Mouse (Mus musculus) neural tube, embryonic 11.5 days (tissue): ENCODE measurements around the gene Olfr1006. TPM values are rescaled to one million over a fixed set of nuclear protein-coding genes. Genes with fewer than 3 reads are reported as not detected.
"Not testable (repeated sequence)": the region's sequence is repeated elsewhere in the genome, so short reads cannot be mapped to it uniquely, and the experiment has no call there.

Experiments used
- ATAC-seq: fragments of 200-750 bp; cut with Nextera tagmentation; 2 replicates; pipeline ENCODE4 v1.8.0; 2017; ENCODE audit warnings: moderate number of reproducible peaks, mild to moderate bottlenecking, moderate TSS enrichment, moderate library complexity; ENCODE audit not compliant: insufficient read depth, low FRiP score, low TSS enrichment
- DNase-seq: peaks from one replicate; pipeline ENCODE4 v3.0.0-alpha.2; 2015; ENCODE audit warnings: low spot score
- H3K27ac ChIP-seq: fragments of 300-500 bp; sonication (generic); 2 replicates; pipeline ENCODE4 v1.5.1; 2014; ENCODE audit warnings: low read depth, mild to moderate bottlenecking, low read length
- H3K27me3 ChIP-seq: fragments of 300-500 bp; sonication (generic); 2 replicates; pipeline ENCODE4 v1.6.1; 2014; ENCODE audit warnings: mild to moderate bottlenecking, low read length, mixed read lengths; ENCODE audit not compliant: control insufficient read depth, insufficient read depth
- H3K36me3 ChIP-seq: fragments of 300-500 bp; sonication (generic); 2 replicates; pipeline ENCODE4 v1.6.1; 2014; ENCODE audit warnings: mild to moderate bottlenecking, low read length, moderate library complexity, mixed read lengths; ENCODE audit not compliant: control insufficient read depth, insufficient read depth
- H3K4me1 ChIP-seq: fragments of 300-500 bp; sonication (generic); 2 replicates; pipeline ENCODE4 v1.6.1; 2014; ENCODE audit warnings: low read length, mixed read lengths; ENCODE audit not compliant: control insufficient read depth, insufficient read depth
- H3K4me2 ChIP-seq: fragments of 300-500 bp; sonication (generic); 2 replicates; pipeline ENCODE4 v1.6.1; 2014; ENCODE audit warnings: low read depth, mild to moderate bottlenecking, moderate library complexity
- H3K4me3 ChIP-seq: fragments of 300-500 bp; sonication (generic); 2 replicates; pipeline ENCODE4 v1.5.1; 2014; ENCODE audit warnings: low read depth, low read length
- H3K9ac ChIP-seq: fragments of 300-500 bp; sonication (generic); 2 replicates; pipeline ENCODE4 v1.6.1; 2014; ENCODE audit warnings: mild to moderate bottlenecking, low read length
- H3K9me3 ChIP-seq: fragments of 300-500 bp; sonication (generic); 2 replicates; pipeline ENCODE4 v1.6.1; 2016; ENCODE audit warnings: low read length; ENCODE audit not compliant: control insufficient read depth
- WGBS: fragments of 180-500 bp; shearing (Covaris S2); extraction: QIAGEN DNeasy Blood & Tissue Kit; methylation state at CpG from one replicate; pipeline ENCODE4 v1.1.7; 2014; 5-methylcytosine and 5-hydroxymethylcytosine counted together
- polyA plus RNA-seq: library from polyadenylated mRNA; unstranded; fragments of >200 nt; fragmentation: Nextera tagmentation; extraction: Ambion mirVana; gene quantifications from 2 replicates; pipeline ENCODE4 v1.2.1, GENCODE M21; 2014

Gene Olfr1006
- not detected in 2 replicates for polyA plus RNA-seq

DNA sequence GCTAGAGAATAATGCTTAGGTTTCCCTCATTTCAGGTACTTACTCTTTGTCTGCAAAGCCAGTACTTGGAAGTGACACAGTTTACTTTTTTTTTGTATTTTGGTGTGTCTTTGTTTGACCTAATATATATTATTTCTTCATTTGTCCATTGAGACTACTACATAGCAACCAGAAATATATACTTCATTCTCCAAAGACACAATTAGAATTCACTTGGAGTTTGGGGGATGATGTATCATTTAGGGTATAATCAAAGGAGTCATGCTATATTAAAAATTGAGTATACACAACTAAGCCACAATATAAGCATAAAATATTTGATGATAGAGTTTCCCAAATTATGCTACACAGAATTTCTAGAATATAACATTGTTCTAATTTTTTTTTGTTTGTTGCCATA, at the start of gene Olfr1006:
Gene Olfr1006, minus strand, starts transcription at position 101 of the 400 bp plus-strand sequence.
- Histone ChIP-seq H3K9me3 (no peaks in the 10 kb centered on the region), H3K4me3 (no peak within 1 kb of the TSS), H3K27ac (no peak within 1 kb of the TSS), H3K9ac (no peak within 1 kb of the TSS), H3K36me3 (no peaks in the 10 kb centered on the region), H3K4me2 (no peak within 1 kb of the TSS), H3K4me1 (no peaks in the 10 kb centered on the region), H3K27me3 (no peaks in the 10 kb centered on the region)
- ATAC-seq, result no peak
- no peak for DNase-seq

DNA sequence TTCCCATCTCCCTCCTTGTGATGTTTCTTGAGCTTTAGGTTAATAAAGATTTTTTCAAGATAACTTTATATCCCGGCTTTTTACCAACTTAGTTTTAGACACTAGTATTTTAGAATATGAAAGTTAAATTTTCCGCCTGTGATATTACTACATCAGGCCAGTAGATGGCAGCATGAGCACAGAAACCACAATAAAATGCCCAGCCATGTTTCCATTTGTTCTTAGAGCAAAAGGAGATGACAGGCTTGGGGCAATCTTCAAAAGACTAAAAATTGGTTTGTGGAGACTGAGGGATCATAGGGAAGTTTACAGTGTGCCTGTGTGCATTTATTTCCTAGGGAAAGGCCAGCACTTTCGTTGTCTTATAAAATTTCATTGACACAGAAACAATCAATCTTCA, 47.2 kb upstream of the Olfr1006 start:
- DNase-seq, result peak; percentile 17
- H3K9me3 ChIP-seq, result no peaks in the 10 kb centered on the region
- no peak overlapping the region for H3K4me2 ChIP-seq
- no peaks in the 10 kb centered on the region for H3K4me1 ChIP-seq
- H3K9ac ChIP-seq, result no peak overlapping the region
- no peaks in the 10 kb centered on the region for H3K27me3 ChIP-seq
- H3K27ac ChIP-seq, result no peak overlapping the region
- no peak for ATAC-seq
- H3K36me3 ChIP-seq, result no peaks in the 10 kb centered on the region
- WGBS, result 21% methylated on average over 3 of the region's 3 CpGs
- H3K4me3 ChIP-seq, result no peak overlapping the region

DNA sequence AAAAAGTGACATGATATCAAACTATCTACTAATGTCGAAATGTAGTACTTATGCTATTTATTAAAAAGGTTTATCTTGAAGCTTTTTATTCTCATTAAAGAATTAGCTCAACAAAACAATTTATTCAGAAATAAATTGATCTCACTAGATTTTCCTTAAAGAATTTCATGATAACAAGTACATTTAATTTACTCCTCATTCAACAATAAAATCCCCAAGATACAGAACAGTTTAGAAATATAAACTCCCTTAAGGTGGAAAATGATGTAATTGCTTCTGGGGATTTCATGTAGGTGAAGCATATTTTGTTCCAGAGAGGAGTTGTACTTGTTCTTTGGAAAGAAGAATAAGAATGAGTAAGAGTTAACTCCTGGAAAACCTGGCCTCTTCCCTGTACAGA, 36.6 kb upstream of the Olfr1006 start, which contains the start of gene Olfr1009:
Gene Olfr1009, plus strand, starts transcription at position 301 of the 400 bp plus-strand sequence.
- Histone ChIP-seq H3K4me3 (no peak within 1 kb of the TSS), H3K4me1 (no peaks in the 10 kb centered on the region), H3K27ac (no peak within 1 kb of the TSS), H3K27me3 (no peaks in the 10 kb centered on the region), H3K4me2 (no peak within 1 kb of the TSS), H3K36me3 (no peaks in the 10 kb centered on the region), H3K9me3 (no peaks in the 10 kb centered on the region), H3K9ac (no peak within 1 kb of the TSS)
- ATAC-seq (no peak), DNase-seq (no peak)
- 87% methylated on average over 1 of the region's 1 CpGs for WGBS

DNA sequence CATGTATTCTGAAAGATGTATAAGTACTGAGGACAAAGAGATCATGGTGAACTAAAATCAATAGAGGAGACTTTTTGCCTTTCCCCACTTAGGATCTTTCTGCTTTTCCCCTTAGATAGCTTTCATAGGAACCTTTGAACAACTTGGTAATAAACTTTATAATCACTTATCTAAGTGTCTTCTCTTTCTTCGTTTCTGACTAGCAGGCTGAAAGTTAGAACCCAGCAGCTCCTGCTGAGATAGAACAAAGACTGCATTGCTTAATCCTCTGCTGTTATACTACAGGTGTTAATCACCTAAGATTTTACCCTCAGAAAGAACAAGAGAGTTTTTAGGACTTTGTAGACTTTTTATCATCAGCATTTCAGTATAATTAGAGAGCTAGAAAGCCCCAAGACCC, 32.6 kb upstream of the Olfr1006 start:
- H3K27ac ChIP-seq, result no peak overlapping the region
- H3K4me1 ChIP-seq, result no peaks in the 10 kb centered on the region
- no peak overlapping the region for H3K4me3 ChIP-seq
- WGBS, result 8% methylated on average over 1 of the region's 1 CpGs
- H3K9me3 ChIP-seq, result no peaks in the 10 kb centered on the region
- H3K27me3 ChIP-seq, result no peaks in the 10 kb centered on the region
- no peak overlapping the region for H3K4me2 ChIP-seq
- H3K9ac ChIP-seq, result no peak overlapping the region
- no peak for ATAC-seq
- H3K36me3 ChIP-seq, result no peaks in the 10 kb centered on the region
- DNase-seq, result no peak

DNA sequence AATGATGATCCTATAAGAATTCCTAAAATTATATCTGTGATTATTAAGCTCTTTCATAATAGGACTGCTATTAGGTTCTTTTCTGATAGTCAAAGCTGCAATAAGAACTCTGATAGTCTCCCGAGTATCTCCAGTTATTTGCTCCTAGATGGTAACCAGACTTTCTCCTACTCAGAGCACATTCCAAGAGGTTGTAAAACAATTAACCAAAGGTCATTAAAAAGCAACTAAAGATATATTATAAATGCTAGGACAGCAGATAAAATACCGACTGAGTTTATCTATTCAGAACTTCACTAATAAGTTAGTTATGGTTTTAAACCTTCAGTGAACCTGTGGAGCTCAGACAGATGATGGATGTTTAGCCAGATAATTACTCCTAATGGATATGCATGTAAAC, 32.1 kb upstream of the Olfr1006 start:
- DNase-seq, H3K4me2 ChIP-seq, H3K4me3 ChIP-seq, H3K36me3 ChIP-seq, H3K4me1 ChIP-seq, H3K27me3 ChIP-seq, H3K9ac ChIP-seq, ATAC-seq, H3K9me3 ChIP-seq, H3K27ac ChIP-seq: not testable (repeated sequence)
- 45% methylated on average over 2 of the region's 2 CpGs for WGBS

DNA sequence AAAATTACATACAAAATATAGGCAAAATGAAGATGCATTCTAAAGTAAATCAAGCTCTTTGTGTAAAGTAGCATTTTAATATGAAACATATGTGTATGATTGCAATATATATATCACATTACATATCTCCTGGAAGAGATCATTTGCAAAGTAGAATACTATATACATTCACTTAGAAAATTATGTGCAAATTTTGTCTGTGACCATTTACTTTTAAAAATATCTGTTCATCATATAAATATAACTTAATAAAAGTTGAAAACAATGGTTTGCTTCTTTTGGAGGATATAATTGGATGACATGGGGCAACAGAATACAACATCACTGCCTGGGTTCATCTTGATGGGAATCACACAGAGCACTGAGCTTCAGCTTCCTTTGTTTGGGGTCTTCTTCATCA, 10.6 kb upstream of the Olfr1006 start, which contains the start of gene Olfr1008:
Gene Olfr1008, plus strand, starts transcription at position 301 of the 400 bp plus-strand sequence.
- no peak for DNase-seq
- Histone ChIP-seq H3K4me2 (no peak within 1 kb of the TSS), H3K9ac (no peak within 1 kb of the TSS), H3K27me3 (no peaks in the 10 kb centered on the region), H3K27ac (no peak within 1 kb of the TSS), H3K36me3 (no peaks in the 10 kb centered on the region), H3K4me3 (no peak within 1 kb of the TSS), H3K9me3 (no peaks in the 10 kb centered on the region), H3K4me1 (no peaks in the 10 kb centered on the region)
- no peak for ATAC-seq

DNA sequence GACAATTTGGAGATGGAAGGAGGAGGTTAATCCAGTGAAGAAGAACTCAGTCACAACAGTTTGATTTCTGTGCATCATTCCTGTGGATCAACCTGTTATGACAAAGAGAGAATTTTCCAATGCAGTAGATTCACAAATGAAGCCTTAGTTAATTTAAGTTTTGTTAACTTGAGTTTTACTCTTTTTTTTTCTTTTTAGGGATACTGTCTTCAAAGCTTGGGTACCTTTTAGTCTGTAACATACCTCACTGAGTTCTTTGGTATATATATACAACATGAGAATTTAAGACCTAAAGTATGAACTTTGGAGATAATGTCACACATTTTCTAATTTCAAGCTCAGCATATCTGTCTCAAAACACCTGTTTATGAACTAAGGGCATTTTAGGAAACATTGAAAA, 14.2 kb downstream of the Olfr1006 start, which contains the start of gene Olfr154:
Gene Olfr154, minus strand, starts transcription at position 101 of the 400 bp plus-strand sequence.
- not testable (repeated sequence) for H3K9me3 ChIP-seq, H3K27ac ChIP-seq, ATAC-seq, H3K4me2 ChIP-seq, H3K36me3 ChIP-seq, H3K4me3 ChIP-seq, H3K4me1 ChIP-seq, H3K27me3 ChIP-seq, H3K9ac ChIP-seq, DNase-seq

DNA sequence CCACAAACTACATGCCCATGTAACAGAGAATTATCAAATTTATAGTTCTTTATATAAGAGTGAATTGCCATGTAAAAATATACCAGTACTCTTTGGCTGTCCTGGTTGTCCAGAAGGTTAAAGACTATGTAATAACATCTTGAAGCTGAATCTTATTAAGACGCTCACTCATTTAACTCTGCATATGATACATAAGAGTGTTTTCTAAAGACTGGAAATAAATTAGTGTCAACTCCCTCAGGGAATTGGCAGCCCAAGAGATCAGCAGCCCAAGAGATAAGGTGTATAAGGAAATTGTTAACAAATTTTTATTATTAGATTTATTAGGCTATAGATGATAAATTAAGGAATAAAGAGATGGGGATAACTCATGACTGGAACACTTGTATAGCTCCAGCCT, 28.0 kb downstream of the Olfr1006 start, which contains the start of gene Olfr1002:
Gene Olfr1002, minus strand, starts transcription at position 101 of the 400 bp plus-strand sequence.
- no peak for DNase-seq
- Histone ChIP-seq H3K9me3 (no peaks in the 10 kb centered on the region), H3K4me3 (no peak within 1 kb of the TSS), H3K4me1 (no peaks in the 10 kb centered on the region), H3K9ac (no peak within 1 kb of the TSS), H3K36me3 (no peaks in the 10 kb centered on the region), H3K27me3 (no peaks in the 10 kb centered on the region), H3K27ac (no peak within 1 kb of the TSS), H3K4me2 (no peak within 1 kb of the TSS)
- 96% methylated on average over 1 of the region's 1 CpGs for WGBS
- ATAC-seq, result no peak
